Mouse (Mus musculus) retina, postnatal 1 day (tissue): Measurements from ENCODE around the gene Rab6a.

Experiments used
- DNase-seq: peaks from one replicate; pipeline ENCODE4 v3.0.0-alpha.2; 2012

Rab6a gene

DNA sequence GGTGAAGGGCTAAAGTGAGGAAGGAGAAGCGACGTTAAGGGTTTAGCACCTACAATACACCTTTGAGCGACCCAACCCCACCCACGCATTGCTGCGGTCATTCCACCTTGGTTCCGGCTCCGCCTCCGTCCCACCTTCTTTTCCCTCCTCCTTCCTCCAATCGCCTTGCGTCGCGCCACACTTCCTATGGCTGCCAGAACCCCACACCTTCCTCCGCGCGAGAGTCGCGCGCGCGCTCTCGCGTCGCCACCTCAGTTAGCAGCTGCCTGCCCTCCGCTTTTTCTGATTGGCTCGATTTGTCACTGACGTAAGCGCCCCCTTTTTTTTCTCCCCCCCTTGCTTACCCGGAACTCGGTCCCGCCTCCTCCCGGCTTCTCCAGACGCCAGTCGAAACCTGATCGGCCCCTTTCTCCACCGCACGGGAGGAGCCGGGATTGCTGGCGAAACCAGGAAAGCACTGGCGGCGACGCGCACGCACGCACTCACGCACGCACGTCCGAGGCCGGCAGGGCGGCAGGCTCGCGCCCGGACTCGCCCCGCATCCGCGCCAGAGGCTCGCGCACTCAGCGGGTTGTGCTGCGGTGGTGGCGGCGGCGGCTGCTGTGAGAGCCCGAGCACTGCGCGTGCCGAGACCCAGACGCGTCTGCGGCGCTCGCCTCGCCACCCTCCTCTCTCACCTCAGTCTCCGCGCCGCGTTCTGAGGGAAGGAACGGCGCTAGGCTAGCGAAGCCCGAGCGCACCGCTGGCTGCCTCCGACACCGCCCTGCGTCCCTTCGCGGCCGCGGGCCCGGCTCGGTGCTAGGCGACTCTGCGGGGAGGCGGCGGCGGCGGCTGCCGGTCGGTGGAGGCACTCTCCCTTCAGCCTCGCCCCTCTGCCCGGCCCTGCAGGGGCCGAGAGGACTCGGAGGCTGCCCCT, at the start of gene Rab6a:
Gene Rab6a, plus strand, starts transcription at position 197 of the 916 bp plus-strand sequence.
- peak; percentile 100 for DNase-seq

DNA sequence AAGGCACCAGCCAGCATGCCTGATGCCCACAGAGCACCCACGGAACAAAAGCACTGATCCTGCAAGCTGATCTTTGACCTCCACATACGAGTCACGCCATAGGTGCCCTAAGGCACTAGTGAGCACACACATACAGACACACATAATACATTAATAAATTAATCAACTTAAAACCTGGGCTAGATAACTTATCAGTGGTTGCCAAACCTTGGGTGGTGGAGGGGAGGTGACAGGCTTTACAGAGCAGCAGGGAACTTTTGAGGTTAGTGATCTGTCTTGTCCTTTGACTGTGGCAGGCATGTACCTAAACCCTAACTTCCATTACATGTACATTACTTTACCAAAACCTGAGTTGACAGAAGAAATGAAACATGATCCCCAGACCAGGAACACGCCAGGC, 47.9 kb upstream of the Rab6a start:
- DNase-seq = no peak

DNA sequence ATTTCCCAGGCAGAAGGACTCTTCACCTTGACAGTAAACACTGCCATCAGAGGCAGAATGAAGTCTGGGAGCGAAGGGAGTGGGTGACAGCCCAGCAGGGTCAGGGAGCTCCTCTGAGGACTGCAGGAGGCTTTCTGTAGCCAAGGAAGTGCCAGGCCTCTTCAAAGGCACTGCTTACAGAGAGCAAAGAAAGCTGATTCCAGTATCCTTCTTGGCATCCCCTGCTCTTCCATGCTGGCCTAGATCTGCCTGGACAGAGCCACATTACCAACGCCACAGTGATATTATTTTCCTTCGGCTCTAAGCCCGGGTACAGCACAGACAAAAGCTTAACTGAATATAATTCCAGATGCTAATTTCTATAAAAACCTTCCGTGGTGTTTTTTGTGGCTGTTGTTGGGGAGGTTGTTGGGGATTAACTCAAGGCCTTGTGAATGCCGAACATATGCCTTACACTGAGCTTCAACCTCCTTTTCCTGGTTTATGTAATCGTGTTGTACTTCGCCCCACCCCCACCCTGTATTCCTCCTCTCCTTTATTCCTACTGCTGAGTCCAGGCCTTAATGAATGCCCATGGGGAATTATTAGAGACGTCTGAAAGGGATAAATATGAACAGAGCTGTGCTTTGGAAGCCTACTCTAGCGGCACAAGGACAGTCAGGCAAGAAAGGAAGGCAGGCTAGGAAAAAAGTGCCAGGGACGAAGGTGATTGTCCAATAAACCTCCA, 45.2 kb upstream of the Rab6a start:
- DNase-seq = peak; percentile 18

DNA sequence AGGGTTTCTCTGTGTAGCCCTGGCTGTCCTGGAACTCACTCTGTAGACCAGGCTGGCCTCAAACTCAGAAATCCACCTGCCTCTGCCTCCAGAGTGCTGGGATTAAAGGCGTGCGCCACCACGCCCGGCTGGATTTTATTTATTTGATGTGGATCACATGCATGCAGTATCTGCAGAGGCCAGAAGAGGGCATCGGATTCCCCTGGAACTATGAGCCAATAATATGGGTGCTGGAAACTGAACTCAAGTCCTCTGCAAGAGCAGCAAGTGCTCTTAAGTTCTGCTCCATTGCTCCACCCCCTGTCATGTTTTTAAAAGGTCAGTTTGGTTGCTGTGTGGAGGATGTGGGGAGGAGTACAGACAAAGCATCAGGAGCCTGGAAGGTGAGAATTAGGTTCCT, 40.0 kb upstream of the Rab6a start:
- peak; percentile 11 for DNase-seq

DNA sequence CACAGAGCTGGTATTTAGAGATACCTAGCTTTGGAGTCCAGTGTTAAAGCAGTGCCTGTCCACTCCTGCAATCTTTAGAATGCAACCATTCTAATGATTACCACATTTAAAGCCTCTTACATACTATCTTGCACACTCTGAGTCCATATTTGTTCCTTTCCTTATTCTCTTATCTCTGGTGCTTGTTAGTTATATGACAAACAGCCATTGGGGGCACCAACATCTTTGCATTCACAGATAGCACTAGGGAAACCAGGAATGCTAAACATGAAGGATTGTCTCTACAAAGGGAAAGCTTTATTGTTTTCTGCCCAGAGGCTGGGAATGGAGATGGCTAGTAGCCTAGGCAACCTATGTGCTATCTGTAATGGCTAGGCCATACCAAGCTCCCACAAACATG, 37.3 kb upstream of the Rab6a start:
- no peak for DNase-seq

DNA sequence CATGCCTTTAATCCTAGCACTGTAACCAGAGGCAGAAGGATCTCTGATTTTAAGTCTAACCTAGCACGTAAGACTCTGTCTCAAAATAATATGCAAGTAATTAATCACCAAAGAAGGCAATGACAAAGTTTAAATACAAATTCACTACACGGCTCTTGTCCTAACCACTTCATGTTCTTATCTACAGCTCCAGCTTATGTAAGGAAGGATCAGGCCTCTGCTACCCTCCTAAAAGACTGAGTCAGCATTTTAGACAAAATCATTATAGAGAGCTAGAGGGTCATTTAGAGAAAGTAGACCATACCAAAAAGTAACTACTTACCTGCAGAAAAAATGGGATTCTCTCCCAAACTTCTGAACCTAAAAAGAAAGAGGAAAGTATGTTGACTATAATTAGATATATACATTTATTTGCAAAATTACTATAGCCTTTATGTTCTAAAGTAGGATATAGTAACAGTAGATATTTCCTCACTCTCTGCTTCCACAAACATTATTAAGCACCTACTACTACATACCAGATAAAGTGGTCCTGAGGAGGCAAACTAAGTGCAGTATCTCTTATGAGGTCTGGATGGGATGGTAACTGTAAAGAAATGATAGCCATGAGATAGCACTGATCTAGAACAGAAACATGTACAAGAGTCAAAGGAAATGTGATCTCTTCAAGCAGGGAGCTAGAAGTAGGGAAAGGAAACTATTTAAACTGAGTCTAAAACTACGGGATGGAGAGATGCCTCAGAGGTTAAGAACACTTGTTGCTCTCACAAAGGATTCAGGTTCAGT, 36.1 kb upstream of the Rab6a start:
- DNase-seq = no peak

DNA sequence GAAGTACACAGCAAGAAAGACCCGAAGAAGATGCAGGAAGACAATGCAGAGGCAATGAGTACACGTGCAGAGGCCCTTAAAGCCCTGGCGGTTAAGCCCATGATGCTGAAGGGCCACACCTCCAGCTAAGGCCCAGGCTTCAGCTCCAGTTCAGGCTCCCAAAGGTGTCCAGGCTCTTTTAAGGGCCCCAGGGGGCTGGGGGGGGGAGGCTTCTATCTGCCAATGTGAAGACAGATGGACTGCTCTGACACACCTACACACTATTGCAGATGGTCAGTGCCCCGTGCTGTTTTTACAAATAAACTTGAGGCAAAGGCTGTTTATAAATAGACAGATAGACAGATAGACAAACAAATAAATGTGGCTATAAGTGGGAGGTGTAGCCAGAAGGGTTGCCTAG, 35.1 kb upstream of the Rab6a start:
- DNase-seq = no peak

GRCm38 (mm10) chr7:100572704-100573103, 34.5 kb upstream of the Rab6a start:
- no peak for DNase-seq

DNA sequence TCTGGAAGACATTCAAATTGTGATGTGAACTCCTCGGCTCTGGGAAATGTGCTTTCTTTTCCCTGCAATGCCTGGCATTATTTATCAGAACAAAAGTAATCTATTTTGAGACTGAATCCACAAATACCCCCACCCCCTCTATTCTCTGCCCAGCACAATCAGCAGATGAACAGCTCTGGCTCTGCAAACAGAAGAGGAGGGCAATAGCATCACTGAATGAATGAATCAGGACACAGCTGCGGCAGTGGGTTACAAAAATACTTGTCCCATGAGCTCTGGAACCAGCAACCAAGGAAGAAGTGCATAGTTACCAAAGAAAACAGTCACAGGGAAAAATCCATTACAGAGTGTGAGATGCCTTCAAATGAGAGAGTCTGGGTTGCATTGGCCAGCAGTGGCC, 28.4 kb upstream of the Rab6a start:
- no peak for DNase-seq

DNA sequence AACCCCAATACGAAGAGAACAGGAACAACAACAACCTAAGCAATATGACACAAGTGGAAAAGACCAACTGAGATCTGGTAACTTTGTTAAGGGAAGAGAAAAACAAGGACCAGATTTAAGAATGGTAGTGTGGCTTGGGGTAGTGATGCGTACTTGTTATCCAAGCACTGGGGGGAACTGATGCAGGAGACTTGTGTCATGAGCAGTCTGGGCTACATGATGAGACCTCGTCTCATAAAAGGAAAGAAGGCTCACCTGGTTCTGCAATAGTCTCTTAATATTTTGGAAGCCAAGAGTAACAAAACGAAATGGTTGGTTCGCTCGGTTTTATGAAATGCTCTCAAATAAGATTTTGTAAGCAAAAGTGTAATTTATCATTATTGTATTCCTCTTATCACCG, 25.0 kb upstream of the Rab6a start:
- DNase-seq = no peak

DNA sequence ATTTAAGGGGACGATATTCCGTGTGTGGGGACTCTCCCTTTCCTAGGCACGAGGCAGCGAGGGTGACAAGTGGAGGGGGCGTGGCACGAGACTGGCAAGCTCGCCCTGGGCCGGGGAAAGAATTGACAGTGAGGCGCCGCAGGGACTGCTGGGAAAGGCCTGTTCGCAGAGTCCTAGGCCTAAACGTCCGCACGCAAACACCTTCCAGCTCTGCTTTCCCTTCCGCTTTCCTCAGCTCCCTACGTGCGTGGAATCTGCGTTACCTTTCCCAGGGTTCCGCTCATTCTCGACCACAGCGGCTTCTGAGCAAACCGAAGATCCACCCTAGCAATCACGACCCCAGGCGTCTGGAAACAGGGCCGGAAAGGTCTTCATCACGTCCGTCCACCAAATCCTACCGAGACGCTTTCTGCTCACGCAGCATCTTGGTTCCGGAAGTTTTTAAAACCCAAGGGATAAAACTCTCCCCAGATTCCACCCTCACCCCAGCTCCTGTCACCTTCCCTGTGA, 24.4 kb upstream of the Rab6a start:
- peak; percentile 96 for DNase-seq

DNA sequence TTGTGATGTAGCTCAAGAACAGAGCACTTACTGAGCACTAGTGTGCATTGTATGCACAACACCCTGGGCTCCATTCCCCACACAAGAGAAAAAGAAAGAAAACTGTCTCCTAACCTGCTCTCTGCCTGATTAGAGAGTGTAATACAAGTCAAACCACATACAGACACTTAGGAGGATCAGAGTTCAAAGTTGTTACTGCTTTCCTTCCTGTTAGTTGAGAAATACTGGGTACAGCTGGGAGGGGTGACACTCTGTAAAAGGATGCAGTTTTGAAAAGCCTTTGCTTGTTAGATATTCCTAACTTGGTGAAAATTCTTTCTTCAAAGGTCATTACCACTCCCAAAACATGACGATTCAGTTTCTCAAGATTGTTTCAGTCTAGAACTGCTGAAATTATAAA, 17.4 kb upstream of the Rab6a start:
- DNase-seq = no peak

GRCm38 (mm10) chr7:100590504-100590844, 16.7 kb upstream of the Rab6a start:
- no peak for DNase-seq

DNA sequence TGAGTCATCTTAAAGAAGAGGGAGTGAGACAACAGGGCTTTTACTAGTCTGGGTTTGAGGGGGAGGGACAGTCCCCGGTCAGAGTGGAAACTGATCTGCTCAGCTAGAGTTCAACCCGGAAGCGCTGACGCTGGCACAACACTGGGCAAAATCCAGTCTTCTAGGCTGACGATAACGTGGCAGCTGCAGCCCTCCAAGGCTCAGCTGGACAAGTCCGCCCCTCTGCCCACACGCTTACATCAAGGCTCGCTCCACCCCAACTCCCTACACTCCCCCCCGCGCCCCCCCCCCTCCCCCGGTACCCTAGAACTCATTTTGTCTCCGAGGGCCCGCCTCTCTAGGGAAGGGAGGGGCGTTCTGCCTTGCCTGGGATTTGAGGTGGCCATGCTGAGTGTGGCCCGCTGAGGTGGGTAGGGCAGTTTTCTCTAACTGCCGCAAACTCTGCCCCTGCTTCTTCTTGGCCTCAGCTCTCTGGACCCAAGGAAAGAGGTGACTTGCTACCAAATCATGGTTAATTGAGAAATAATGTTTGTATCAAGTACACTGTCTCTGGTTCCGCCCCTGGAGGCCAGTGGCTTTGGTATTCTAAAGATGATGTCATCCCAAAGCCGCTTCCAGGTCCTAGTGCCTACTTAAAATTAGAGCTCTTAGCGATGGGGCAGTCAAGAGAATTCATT, 16.2 kb upstream of the Rab6a start:
- peak; percentile 93 for DNase-seq

DNA sequence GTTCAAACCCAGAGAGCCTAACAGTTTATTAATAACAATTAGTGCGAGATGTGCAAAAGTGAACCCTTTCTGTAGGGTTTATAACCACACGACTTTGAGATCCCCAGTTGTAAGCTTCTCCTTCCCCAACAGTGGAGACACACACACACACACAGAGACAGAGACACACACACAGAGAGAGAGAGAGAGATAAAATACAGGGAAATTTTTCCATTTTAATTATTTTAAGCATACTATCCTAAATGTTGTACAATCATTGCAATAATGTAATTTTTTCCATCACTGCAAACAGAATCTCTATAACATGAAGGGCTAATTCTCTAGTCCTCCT, 15.7 kb upstream of the Rab6a start:
- DNase-seq = no peak

- DNase-seq = no peak
These were observed 13.9 kb upstream of the Rab6a start for GRCm38 (mm10) chr7:100593349-100593748.

- no peak for DNase-seq
These were observed 7.0 kb upstream of the Rab6a start for GRCm38 (mm10) chr7:100600211-100600610.

DNA sequence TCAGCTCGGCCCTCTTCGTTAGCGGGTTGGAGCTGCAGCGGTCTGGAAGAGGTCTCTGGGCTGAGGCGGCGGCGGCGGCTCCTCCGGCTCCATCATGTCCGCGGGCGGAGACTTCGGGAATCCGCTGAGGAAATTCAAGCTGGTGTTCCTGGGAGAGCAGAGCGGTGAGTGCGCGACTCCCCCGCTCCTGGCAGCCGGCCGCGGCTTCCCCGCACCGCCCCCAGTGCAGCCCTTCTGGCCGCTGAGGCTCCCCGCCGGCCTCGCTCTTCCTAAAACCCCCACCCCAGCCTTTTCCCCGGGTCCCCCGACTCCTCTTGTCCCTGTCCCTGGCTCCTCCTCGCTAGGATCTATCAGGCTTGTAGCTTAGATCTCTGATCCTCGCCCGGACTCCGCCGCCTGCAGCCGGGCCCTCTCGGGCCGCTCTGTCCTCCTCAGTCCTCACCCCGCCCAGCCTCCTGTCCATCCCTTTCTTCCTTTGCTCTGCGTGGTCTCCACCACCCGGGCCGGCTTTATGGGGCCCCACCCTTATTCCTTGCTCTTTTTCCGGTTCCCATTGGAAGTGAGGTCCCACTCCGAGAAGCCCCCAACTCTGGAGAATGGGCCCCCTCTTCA, 1.0 kb downstream of the Rab6a start, which contains the start of gene Mrpl48:
Gene Mrpl48, minus strand, starts transcription at position 172 of the 612 bp plus-strand sequence.
- peak; percentile 54 for DNase-seq

DNA sequence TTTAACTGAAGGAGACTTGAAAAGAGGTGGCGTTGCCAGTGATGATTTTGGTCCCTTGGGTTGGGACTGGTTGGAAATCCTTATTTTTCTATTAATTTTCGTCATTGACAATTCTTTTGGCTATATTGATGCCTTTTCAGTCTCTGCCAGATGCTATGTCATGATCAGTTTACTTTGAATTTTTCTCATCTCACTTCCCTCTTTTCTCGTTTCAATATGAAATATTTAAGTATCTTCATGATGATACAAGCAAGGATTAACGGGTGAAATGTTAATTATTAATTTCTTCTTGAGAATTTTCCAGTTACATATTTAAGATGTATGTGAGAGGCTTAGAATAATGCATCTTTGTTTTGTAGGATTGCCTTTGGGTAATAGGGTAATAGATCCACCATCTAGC, 1.7 kb downstream of the Rab6a start:
- no peak for DNase-seq

- DNase-seq = no peak
These were observed 9.1 kb downstream of the Rab6a start for GRCm38 (mm10) chr7:100616121-100616857.

GRCm38 (mm10) chr7:100622277-100622676, 15.1 kb downstream of the Rab6a start:
- peak; percentile 33 for DNase-seq

DNA sequence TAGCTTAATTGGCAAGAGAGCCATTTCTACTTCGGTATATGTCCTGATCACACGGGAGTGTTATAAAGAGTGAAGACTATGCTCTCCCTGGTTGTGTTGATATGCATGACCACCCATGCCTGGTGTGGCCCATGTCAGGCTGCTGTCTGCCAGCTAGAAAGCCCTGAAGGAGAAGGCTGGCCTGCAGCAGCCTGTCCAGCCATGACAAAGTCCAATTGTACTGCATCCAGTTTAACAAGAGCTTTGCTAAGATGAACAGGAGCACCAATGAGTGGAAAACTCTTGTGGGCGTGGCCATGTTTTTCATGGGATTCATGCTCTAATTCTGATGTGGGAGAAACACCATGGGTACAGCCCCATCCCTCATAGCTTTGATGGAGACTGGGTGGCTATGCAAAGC, 17.3 kb downstream of the Rab6a start:
- peak; percentile 15 for DNase-seq
